Mouse (Mus musculus): ENCODE results near the gene Tbc1d22a.
A peak's percentile ranks its signal among the peaks of the same experiment; 100 is the strongest.

Tbc1d22a gene

DNA sequence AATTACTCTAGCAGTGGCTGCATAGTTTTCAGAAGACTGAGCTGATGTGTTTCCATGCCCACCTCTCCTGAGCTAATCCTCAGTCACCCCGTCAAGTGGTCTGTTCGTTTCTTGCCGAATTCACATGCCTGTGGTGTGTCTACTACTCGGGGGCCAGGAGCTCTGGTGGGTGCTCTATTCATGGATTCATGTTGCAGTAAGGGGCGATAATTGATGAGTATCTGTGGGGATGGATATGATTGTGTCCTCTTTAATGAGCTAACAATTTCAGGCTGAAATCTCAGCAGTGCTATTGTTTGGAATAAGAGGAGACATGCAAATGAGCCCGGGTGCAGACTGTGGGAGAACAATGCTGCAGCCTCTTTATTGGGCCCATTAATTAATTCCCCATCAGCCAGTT lies 201.7 kb downstream of the Tbc1d22a start:
- no peak for DNase-seq

DNA sequence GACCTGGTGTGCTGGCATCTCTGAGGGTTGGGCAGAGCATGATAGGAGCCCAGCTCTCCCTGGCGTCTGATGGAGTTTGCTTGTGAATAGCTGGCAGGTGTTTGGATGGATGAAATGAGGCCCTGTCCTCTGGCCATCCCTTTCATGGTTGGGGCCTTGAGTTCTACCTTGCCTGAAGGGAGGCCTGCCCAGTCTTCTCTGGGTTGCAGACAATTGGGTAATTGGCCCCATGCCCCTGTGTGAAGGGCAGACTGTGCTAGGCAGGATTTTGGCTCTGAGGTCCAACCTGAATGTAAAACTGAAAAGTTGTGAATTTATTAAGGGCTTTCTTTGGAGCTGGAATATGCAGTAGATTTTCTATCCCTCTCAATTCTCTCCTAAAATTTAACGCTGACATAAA lies 204.2 kb downstream of the Tbc1d22a start:
- peak; percentile 23 to 24 for DNase-seq

DNA sequence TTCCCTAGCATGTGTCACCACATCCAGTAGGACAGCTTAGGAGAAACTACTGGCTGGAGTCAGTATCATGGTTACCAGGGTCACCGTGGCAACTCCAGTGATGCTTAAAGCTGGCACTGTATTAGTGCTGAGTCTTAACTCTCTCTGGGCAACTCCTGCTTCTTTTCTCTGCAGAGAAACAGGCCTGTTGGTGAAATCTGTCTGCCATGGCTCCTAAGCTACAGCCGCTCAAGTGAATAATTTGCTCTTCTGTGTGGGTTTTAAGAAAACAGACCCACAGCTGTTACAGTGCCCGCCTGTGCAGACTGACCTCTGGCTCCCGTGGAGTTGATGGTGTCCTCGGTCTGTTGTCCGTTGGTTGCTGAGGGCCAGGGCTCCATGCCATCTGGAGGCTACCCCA lies 205.4 kb downstream of the Tbc1d22a start:
- no peak for DNase-seq

DNA sequence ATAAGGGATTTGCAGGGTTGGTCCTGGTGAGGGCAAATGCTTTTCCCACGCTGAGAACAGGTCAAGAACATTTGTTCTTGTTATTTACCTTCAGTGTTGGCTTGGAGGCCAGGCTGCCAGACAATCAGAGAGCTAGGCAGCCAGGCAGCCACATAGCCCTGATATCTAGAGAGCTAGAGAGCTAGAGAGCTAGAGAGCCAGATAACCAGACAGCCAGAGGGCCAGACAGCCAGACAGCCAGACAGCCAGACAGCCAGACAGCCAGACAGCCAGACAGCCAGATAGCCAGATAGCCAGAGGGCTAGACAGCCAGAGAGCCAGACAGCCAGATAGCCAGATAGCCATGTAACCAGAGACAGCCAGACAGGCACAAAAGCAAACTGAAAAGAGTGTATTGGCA lies 208.6 kb downstream of the Tbc1d22a start:
- no peak for DNase-seq

DNA sequence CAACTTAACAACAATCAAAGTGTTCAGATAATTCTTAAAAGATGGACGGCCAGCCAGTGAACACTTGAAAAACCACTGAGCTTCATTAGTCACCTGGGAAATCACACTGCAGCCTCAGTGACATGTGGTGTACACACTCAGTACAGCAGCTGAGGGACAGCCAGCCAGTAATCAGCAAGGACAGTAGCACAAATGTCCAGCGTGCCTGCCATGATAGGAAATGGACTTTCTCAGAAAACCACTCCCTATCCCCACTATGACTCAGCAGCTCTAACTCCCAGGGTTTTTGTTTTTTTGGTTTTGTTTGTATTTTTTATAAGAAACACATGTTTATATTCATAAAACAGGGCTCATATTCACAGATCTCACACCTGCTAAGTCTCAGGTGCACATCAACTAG lies 209.6 kb downstream of the Tbc1d22a start:
- DNase-seq = no peak

DNA sequence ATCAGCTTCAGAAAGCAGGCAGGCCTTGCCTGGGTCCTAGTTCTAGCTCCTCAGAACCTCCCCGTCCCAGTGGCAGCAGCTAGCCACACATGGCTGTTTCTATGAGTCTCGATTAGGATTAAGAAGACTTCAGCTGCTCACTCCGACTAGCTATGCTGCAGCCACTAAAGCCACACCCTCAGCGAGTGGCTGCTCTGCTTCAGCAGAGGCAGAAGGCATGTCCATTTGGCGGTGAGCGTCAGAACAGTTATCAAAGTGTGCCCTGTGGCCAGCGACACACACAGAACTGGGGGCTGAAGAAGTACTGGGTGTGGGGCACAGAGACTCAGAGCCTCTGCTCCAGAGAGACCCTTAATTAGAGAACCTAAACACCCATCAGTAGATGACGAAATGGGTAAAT lies 210.7 kb downstream of the Tbc1d22a start:
- DNase-seq = no peak

DNA sequence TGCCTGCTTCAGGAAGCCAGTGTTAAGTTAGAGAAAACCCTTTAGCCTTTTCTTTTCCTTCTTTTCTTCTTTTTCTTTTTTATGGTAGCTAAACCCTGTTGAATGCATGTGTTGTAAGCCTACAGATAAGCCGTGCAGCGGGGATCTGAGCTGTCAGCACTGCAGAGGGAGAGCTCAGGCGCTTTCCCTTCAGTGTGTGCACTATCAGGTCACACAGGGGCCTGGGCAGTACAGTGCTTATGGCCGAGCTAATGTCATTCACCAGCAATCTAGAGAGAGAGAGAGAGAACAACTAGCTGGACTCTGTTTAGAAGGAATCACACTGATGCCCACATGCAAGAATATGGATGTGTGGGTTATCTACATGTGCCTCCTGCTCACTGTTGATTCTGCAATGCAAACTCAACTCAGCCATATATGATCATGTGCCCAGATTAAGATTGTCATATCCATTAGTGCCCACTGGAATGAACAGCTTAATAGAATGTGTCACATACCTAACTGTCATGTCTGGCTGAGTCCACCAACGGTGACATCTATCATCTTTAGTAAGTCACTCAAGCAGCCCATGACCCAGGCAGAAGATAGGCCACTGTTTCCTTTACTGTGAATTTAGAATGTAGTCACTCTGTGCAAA lies 212.2 kb downstream of the Tbc1d22a start:
- no peak for DNase-seq

DNA sequence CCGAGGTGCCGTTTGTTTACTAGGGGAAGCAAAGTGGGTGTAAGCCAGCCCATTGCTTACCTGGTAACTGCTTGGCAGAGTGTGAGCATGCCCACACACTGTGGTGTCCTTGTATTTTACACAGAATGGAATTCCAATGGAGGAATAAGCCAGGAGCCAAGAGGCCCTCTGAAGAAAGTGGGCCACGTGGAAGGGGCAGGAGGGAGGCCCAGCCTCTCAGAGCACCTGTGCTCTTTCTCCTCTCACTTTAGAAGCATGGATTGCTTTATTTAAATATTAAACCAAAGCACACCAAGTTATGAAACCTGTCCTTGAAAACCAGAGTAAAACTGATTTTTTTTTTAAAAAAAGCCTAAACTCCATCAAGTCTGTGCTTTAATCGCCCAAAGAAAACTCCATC lies 213.2 kb downstream of the Tbc1d22a start:
- DNase-seq = no peak

DNA sequence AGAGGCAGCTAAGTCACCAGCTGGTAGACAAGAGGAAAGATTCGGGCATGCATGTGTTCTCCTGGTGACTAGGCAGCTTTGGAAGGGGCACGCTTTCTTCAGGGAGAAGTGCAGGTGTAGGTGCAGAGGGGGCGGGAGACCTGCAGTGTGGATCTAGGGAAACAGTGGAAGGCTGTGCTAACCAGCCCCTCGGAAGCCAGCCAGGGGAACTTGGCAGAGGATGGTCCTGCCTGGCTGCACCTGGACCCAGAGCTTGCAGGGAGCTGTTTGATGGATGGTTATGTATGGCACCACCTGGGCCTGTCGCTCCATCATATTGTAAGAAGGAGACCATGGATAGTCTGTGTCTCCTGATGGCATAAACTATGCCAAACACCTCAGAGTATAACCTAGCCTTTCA lies 214.2 kb downstream of the Tbc1d22a start:
- peak; percentile 36 to 46 for DNase-seq

DNA sequence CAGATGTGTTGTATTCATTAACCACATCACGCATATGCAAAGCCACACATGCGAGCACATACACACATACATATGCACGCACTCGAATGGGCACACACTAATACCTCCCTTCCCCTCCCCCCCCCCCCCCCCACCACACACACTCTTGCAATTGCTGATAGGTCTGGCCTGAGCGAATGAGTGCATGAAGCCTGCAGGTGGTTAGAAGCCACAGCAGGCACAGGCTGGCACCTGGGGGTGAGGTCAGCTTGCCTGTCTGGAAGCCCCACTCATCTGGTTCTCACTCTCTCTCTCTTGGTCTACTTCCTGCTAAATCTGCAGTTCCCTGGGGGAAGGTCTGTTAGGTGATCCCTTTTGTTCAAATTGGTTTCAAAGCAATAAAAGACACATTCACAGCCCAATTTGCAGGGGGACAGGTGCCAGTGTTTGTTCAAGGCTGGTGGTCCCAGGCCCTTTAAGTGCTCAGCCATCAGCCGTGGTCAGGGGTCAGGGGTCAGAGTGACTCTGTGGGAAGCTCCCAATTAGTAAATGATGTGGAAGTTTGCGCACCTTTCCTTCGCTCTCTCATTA lies 215.6 kb downstream of the Tbc1d22a start:
- no peak for DNase-seq

DNA sequence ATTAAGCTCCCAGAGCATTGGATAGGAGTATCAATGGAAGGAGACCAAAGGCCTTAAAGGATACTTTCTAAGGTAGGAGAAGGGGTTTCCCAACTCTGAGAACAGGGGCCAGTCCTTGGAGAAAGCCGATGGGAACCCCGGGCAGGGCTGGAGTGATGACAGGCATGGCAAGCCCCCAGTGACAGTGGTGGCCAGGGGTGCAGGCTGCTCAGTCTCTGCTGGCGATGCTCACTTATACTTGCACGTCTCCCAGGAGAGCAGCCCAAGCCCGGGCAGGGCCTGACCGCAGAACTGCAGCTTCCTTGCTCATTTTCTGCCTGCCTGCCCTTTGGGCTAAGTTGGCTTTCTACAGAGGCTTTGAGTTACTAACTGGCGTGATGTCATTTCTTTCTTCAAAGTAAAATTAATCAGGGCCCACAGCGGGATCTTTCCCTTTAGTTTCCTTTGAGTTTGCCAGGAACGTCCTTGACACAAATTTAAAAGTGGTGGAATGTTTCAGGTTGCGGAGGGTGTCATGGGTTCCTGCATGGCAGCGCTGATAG lies 217.4 kb downstream of the Tbc1d22a start:
- DNase-seq = no peak

DNA sequence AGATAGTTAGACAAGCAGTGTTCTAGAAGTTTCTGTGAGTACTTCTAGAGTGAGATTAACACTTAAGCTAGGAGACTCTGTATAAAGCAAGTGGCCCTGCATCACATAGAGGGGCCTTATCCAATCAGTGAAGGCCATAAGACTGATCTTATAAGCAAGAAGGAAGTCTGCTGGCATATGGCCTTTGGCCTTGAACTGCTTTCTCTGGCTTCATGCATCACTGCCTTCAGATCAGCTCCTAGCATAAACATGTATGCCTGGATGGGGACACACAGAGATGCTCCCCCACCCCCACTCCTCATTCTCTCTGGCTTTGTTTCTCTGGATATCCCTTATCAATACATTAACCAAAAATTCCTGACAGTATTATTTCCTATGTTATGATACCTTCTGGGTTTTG lies 218.5 kb downstream of the Tbc1d22a start:
- no peak for DNase-seq

DNA sequence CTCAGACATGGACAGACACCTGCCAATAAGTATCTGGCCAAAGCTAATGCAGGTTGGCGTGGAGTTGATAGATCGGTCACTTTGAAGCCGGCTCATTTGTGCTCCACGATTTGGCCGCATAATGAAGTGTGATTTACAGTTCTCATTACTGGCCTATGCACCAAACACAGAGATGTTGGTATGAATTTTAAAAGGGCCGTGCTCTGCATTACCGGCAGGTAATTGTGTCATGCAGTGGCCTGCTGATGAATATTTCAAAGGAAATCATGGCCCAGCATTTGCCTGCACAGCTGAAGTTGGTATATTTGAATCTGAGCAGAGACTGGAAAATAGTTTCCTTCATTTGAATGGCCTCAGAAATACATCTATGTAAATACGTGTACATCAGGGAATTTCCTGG lies 219.1 kb downstream of the Tbc1d22a start:
- no peak for DNase-seq

DNA sequence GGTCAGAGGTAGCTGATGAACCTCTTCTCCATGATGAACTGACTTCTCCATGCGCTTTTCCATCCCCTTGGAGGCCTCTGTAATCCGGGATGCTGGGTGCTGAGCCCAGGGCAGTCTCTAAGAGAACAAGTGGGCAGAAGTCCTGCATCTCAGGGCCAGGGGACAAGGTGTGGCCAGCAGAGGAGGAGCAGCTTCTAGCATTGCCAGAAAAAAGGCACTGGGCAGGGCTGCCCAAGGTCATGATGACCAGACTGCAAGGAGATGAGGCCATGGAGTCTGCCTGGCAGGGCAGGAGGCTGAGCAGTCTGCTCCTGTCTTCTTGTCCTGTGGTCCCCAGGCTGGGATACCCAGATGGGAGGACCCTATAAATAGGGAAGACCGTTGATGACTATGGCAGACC lies 220.0 kb downstream of the Tbc1d22a start:
- no peak for DNase-seq

DNA sequence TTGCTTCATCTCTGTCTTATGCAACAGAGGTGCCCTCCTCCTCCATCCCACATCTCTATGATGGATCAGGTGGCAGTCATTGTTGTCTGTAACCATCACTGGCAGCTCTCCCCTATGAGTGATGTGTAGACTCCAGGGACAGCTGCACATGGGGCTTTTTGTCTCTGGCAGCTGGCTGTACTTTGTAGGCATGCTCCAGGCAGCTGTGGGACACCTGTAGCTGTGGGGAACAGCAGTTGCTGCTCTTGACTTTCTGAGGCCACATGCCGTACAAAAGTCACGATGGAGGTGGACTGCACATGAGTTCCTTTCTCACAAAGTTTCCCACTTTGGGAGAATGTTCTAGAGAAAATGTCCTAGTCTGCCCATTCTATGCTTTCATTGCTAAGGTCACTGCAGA lies 223.1 kb downstream of the Tbc1d22a start:
- no peak for DNase-seq

DNA sequence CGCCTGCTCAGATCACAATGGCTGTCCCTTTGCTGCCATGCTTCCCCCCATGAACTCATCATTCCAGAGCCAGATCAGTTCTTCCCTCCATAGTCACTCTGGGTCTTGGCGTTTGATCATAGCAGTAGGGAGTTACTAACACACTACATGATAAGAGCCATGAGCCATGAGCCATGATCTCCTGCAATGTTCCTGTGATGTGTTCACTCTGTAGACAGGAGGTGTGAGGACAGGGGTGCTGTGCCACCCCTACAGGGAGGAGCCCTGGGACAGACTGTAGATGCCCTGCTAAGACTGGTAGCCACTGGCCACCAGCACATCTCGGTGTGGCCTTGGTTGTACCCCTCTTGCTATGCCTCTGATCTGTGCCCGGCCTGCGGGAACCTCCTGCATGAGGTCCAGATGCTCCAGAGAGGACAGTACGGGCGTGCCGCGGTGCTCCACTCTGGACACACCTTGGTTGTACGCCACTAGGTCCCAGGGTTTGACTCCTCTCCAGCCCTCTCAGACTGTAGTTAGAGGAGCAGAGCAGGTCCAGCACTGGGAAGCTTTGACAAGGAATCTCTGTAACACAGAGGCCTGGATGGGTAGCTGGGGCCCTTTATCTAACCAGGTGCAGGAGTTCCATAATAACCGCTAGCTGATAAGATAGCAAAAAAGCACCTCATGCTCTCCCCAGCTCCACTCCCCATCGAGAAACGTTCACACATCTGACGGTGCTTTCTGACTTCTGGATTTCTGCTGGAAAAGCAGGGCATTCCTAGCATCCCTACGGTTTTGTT lies 224.9 kb downstream of the Tbc1d22a start:
- no peak for DNase-seq

DNA sequence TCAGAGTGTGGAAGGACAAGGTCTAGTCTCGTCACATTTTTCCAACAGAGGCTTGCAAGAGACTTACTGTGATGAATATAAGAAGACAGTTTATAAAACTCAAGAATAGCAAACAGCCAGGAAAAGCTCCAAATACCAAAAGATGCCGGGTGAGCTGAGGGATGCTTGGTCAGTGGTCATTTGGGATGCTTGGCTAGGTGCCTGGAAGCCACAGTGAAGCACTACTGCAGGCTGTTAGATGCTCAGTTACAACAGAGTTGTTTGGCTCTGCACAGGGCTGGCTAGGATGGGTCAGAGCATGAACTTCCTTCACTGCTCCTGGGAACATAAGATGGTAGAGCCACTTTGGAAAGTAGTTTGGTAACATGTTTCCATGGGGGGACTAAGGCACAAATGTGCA lies 230.0 kb downstream of the Tbc1d22a start:
- DNase-seq = peak; percentile 25

DNA sequence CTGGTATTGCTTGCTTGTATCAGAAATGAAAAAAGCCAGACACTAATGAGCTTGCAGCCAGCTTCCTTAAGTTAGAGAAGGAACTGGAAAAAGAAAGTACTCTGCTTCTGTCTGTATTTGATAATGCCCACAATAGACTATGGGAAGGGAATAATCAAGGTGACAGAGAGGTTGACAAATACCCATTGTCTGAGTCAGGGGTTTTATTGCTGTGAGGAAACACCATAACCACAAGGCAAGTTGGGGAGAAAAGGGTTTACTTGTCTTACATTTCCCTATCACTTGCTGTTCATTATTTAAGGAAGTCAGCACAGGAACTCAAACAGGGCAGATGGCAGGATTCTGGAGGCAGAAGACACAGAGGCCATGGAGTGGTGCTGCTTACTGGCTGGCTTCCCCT lies 231.8 kb downstream of the Tbc1d22a start:
- DNase-seq = no peak

DNA sequence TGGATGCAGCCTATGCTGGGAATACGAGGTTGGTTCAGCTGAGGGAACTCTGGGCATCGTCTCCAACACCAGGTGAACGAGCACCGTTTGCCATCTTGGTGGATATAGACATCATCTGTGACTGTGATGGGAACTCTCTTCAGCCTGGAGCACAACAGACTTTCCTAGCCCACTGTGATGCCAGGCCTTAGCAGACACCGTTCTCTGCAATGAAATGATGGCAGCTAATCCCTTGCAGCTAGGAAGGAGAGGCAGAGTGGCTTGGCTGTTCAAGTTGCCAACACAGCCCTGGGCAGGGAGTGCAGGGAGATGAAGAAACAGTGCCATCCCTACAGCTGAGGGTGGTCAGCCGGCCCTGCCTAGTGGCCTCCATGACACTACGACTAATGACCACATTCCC lies 233.0 kb downstream of the Tbc1d22a start:
- DNase-seq = no peak

DNA sequence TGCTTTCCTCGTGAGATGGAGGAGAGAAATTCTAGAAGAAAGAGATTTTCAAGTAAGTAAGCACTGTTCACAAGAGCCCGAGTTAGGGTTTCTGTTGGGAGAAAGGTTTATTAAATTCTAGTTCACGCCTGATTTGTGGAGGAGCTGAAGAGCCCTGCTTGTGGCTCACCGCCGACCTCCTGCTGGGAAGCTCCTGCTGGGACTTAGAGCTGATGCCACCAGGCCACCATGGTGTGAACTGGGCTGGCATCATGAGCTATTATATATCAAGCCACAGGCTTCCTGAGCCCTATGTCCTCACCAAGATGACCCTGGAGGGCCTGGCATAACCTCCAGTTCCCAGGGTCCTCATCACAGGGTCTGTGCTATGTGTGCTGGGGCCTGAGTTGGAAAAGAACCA lies 235.0 kb downstream of the Tbc1d22a start:
- DNase-seq = peak; percentile 53 to 58

DNA sequence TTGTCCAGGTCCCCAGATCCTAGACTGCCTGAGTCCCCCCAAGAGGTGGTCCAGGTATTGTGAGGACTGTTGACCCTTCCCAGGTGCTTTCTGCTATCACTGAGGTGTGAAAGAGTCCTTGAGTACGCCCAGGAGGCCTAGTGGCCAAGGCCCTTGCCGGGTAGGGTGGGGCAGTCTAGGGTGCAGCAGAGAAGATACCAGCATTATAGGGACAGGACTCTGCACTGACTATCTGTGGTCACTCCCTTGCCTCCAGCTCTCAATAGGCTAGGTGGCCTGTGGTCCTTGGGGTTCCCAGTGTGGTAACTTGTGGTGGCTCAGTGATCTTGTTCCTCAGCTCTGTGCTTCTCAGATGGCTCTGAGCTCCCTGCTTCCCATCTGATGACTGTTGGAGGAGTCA lies 235.5 kb downstream of the Tbc1d22a start:
- no peak for DNase-seq

DNA sequence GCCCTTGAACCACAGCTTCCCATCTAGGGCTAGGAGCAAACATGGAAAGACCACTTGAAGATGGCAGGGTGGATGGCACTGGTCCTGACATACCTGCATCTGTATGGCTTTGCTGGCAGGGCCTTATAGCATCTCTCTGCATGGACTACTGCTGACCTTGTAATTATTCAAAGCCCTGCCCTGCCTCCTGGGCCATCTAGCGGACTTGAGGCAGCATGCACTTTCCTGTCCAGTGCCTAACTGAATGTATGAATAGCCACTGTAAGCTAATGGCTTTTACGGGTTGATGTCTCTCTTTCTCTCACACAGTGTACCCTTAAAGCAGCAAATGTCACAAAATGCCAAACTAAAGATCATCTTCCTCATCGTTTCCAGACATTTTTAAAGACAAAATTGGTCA lies 245.2 kb downstream of the Tbc1d22a start:
- DNase-seq = no peak

DNA sequence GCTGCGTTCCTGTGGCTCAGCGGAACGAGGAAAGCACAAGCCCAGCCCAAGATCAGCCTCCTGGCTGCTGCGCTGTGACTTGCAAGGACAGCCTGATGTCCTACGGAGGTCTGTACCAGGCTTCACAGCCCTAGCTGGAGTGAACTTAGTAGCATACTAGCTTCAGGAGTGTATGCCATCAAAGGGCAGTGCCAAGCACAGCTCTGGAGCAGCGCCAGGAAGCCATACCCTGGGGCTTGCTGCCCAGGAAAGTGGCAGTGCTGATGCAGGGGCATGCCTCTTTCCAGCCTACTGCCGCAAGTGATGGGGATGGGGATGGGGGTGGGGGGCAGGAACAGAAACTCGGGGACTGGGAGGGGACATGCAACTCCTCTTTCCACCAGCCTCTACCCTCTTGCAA lies 248.4 kb downstream of the Tbc1d22a start:
- no peak for DNase-seq

DNA sequence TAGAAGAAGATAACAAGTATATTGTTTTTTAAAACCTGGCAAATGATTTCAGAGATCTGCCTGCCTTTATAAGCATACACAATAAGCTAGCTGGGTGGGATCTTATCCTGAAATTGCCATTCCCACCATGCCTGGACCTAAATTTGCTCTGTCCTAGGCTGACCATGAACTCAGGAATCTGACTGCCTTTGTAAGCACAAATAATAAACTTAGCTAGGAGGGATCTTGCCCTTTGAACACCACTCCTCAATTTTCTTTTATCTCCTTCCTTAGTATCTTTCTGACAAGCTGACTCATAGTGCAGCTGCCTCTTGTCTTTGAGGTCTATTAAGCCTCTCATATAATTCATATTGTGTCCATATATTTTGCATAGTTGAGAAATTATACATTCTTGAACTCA lies 253.8 kb downstream of the Tbc1d22a start:
- DNase-seq = no peak
